Mouse (Mus musculus) layer of hippocampus, postnatal 36 days (tissue): ENCODE measurements around the gene BC030499. TPM values are rescaled to one million over a fixed set of nuclear protein-coding genes. Genes with fewer than 3 reads are reported as not detected.
"Not testable (repeated sequence)": the region's sequence is repeated elsewhere in the genome, so short reads cannot be mapped to it uniquely, and the experiment has no call there.

Source experiments
- DNase-seq, 2 experiments: peaks; one replicate each; pipeline ENCODE4 v3.0.0; 2022
- total RNA-seq, 2 experiments: library from RNA; stranded (reverse); gene quantifications; 2 replicates each; pipeline ENCODE4 v1.2.3; 2021

Gene BC030499
- 1 to 10 TPM; 7.2 to 7.8 TPM for total RNA-seq

- peak; percentile 18 to 43 for DNase-seq
Observed at GRCm38 (mm10) chr11:78290654-78291053, at the start of gene BC030499. BC030499 (plus strand) TSS chr11:78290841.

GRCm38 (mm10) chr11:78245261-78245626 is 45.4 kb upstream of the BC030499 start:
- DNase-seq, result no peak

- peak; percentile 87 to 89 for DNase-seq
Observed at GRCm38 (mm10) chr11:78245627-78246317, 44.9 kb upstream of the BC030499 start, which contains the start of the genes Sdf2 and Supt6. Sdf2 (plus strand) TSS chr11:78245746. Supt6 (minus strand) TSS chr11:78245987.

- DNase-seq, result no peak
Observed at GRCm38 (mm10) chr11:78246318-78247011, 44.2 kb upstream of the BC030499 start.

GRCm38 (mm10) chr11:78247012-78247348 is 43.7 kb upstream of the BC030499 start:
- no peak for DNase-seq

- no peak for DNase-seq
Observed at GRCm38 (mm10) chr11:78247727-78248140, 42.9 kb upstream of the BC030499 start.

- no peak for DNase-seq
Observed at GRCm38 (mm10) chr11:78256618-78257017, 34.0 kb upstream of the BC030499 start.

GRCm38 (mm10) chr11:78260489-78261258 is 30.0 kb upstream of the BC030499 start:
- no peak for DNase-seq

GRCm38 (mm10) chr11:78261380-78262352 is 29.0 kb upstream of the BC030499 start, which contains the start of gene 2610507B11Rik:
2610507B11Rik (plus strand) TSS chr11:78261752.
- peak; percentile 88 for DNase-seq

GRCm38 (mm10) chr11:78262550-78262949 is 28.1 kb upstream of the BC030499 start:
- peak; percentile 23 to 26 for DNase-seq

- no peak for DNase-seq
Observed at GRCm38 (mm10) chr11:78265571-78265970, 25.1 kb upstream of the BC030499 start.

- DNase-seq, result peak; percentile 64 to 81
Observed at GRCm38 (mm10) chr11:78271986-78272385, 18.7 kb upstream of the BC030499 start.

GRCm38 (mm10) chr11:78275596-78275995 is 15.0 kb upstream of the BC030499 start:
- no peak for DNase-seq

- not testable (repeated sequence) for DNase-seq
Observed at GRCm38 (mm10) chr11:78276169-78276568, 14.5 kb upstream of the BC030499 start.

- no peak for DNase-seq
Observed at GRCm38 (mm10) chr11:78278853-78279252, 11.8 kb upstream of the BC030499 start.

- DNase-seq, result peak in 1 of 2 experiments; percentile 35
Observed at GRCm38 (mm10) chr11:78279586-78279985, 11.1 kb upstream of the BC030499 start.

- no peak for DNase-seq
Observed at GRCm38 (mm10) chr11:78289146-78289763, 1.4 kb upstream of the BC030499 start.

GRCm38 (mm10) chr11:78294585-78294984 is 3.9 kb downstream of the BC030499 start:
- no peak for DNase-seq

- no peak for DNase-seq
Observed at GRCm38 (mm10) chr11:78300917-78301316, 10.3 kb downstream of the BC030499 start.

GRCm38 (mm10) chr11:78301357-78302084 is 10.9 kb downstream of the BC030499 start, which contains the start of gene Spag5:
Spag5 (plus strand) TSS chr11:78301529.
- DNase-seq, result peak; percentile 89 to 91
